Mouse (Mus musculus): ENCODE data around the gene Gtpbp1. TPM values are rescaled to one million over a fixed set of nuclear protein-coding genes. Genes with fewer than 3 reads are reported as not detected.

Gene Gtpbp1
- total RNA-seq, 2 experiments from 2014 or later: 20.4 to 21.7 TPM

DNA sequence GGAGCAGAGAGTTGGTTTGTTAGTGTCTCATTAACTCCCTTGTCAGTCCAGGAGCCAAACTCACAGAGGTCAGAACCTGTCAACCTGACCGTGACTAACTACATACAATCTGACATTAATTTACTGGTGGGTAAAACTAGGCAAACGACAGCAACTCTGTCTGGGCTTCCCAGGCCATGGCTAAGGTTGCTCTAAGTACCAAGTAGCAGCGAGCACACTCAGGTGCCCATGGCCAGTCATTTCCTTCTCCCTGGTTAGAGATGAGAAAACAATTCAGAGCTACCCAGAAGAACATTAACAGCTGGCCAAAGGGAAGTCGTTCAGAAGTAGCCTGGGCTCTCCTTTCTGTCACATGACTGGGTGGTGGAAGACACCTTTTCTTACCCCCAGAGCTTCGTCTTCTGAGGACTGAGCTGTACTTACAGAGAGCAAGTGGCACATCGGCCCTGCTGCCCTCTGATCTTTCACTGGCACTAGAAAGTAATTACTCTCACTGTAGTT lies 5.5 kb upstream of the Gtpbp1 start:
- DNase-seq: no peak

DNA sequence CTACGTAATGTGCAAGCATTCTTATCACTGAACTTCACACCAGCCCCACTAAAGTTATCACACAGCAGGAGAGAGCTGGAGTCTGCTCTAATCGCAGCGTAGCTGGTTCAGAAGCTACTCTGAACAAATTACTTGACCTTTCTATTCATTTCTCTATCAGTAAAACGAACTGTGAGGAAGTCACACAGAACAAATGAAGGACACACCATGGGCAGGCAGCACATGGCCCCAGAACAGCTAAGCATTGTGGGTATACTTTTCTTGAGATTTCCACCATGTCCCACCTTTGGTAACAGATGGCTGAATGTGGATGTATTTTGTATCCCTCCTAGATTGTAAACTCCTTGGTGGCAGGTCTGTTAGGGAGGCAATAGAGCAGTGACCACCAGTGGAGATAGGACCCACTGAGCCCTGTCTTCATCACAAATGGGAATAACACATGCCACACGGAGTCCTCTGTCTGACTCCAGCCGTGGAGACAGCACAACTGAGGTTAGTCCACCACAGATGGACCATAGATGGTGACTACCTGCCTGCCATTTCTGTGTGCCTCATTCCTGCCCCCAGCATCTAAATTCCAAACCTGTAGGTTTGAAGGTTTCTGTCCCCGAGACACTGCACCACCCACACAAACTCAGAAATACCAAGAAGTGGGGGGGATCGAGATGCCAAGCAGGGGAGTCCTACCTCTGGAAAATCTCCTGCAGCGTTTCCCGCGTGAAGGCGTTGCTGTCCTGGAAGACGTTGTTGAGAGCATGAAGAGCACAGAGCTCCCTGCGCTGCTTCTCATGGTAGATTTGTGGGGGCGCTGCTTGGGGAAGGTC lies 4.4 kb upstream of the Gtpbp1 start:
- no peak for DNase-seq

DNA sequence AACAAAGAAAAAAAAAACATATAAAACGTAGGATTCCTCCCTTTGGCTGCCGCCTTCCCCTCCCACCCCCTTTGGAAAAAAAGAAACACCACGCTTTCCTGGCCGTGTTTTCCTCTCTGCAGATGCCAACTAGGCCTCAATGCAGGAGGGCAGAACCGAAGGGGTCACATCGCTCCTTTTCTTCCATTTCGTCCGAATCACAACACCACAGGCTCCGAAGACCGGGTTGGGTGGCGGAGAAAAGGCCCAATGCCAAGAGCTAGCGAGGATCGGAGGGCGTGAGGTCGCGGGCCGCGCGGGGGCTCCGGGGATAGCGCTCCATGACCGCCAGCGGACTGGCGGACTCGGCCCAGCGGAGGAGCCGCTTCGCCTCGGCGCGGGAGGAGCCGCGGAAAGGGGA lies 3.5 kb upstream of the Gtpbp1 start:
- no peak for DNase-seq

DNA sequence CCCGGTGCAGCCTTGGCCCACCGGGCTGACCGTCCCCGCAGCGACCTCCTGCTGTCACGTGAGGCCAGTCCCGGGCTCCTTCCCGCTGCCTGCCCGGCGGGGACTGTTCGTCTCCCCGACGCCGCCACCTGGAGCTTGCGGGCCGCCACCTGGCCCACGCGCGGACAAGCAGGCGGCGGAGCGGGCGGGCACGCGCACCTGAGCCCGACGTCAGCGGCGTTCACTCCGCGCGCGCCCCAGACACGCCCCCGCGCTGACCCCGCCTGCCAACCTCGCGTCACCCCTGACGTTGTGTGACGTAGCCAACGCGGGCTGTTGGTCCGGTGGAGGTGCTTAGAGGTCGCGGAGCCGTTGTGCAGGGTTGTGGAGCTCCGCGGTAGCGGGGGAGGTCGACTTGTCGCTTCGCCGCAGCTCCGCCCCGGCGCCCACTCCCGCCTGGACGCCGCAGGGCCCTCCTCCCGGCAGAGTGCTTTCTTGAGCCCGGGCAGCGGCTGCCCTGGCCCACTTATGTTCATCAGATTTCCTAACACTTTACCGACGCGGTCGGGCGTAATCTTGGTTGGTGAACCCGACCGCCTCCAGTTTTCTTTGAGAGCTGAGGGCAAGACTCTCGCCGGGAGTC lies 2.9 kb upstream of the Gtpbp1 start, which contains the start of gene Josd1:
Josd1 (minus strand) TSS at position 274 of the 622 bp plus-strand sequence.
- DNase-seq: peak; percentile 95

DNA sequence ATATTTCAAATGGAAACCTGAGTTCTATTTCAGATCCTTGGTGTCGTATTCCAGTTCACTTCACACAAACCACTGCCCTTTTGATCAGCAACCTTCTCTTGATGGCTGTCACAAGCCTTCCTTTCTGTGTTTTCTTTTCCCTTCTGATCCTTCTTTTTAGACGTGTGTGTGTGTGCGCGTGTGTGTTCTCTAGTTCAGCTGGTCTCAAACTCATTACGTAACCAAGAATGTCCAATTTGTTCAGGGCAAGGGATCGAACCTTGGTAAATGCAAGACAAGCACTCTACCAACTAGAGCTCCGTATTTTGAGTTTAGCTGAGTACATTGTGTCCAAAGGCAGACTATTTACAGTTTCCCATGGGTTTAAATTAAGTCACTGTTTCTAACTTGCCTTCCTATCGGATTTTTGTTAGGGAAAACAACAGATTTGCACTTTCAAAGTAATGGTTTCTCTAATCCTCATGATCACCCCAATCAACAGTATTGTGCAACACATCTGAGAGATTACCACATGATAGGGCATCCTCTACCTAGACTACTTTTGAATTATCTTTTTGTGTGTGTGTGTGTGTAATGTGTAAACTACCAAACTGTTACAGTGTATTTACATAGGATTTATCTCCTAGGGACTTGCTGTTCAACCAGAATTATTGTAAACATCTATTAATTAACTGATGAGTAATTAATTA lies 2.2 kb upstream of the Gtpbp1 start:
- no peak for DNase-seq

DNA sequence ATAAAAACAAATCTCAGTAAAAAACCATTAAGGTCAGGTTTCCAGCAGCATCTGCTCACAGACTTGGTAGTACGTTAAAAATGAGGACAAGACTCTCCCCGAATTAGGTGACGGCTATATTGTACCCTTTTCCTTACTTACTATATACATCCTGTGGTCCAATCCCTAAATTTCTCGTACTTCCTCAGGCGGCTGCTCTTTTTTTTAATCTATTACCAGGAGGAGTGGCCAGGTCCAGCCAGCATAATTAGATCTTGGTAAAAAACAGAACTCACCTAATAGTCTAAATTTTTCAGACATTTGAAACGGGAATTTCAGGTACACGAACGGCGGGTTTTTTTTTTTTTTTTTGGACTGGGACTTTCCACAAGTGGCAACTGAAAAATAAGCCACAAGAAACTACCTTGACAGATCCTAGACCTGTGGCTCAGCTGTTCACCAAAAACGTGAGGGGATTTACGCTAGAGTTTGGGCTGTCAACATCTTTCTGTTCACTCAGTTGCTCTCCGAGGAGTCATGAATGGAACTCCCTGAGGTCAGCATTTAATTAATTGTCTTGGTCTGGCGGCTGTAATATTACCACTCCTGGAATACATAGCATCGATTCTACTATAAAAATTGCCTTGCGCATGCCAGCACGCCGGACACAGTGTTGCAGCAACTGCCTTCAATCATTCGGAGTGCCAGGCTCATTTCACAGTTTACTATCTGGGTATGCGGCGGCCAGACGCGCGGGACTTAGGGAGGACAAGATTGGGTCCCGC lies 801 bp upstream of the Gtpbp1 start:
- DNase-seq: no peak

DNA sequence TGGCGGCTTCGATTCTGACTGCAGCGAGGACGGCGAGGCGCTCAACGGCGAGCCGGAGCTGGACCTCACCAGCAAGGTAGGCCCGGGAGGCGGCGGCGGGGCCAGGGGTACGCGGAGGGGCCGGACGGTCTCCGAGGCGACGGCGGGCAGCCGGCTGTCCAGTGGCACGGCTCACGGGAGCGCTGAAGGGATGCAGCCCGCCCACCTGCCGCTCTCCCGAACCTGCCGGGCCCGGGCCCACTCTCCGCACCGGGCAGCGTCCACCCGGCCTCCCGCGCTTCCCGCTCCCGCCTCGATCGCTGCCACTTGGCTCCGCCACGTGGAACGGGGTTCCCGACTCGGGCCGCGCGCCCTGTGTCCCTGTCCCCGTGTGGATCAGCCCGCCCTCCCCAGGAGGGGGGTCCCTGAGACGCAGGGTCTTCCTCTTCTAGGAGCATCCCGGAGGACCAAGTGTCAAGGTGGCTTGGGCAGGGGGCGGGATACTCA lies 421 bp downstream of the Gtpbp1 start:
- DNase-seq: peak; percentile 53

DNA sequence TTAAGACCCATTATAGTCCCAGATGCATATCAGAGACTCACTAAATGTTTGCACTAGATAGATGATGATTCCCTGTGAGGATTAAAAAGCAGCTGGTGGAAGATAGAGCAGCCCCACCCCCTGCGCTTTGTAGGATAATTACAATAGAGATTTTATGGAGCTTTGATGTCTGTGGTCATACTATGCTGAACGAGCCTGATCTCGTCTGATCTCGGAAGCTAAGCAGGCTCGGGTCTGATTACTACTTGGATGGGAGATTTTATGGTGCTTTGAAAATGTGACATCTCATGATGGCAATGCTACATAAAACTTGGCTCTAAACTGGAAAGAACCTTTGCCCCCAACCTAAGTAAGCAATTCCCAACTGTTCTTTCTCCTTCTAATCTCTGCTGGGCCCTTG lies 1.7 kb downstream of the Gtpbp1 start:
- DNase-seq: no peak

DNA sequence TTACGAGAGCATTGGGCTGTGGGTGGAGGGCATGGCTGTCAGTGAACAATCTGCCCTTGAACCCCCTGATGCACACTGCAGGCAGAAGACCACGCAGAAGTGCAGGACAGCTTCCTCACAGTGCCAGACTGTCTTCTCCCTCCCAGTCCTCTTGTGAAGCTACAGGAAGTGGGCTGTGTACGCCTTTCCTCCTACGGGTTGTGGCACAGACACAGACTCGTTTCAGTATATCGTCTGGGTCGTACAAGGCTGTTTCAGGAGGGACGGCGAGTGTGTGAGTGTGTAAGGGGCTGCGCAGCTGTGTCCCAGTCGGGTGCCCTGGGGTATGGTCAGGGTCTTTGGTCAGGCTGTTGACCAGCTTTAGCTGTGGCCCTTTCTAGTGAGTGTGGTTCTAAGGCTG lies 3.1 kb downstream of the Gtpbp1 start:
- no peak for DNase-seq

DNA sequence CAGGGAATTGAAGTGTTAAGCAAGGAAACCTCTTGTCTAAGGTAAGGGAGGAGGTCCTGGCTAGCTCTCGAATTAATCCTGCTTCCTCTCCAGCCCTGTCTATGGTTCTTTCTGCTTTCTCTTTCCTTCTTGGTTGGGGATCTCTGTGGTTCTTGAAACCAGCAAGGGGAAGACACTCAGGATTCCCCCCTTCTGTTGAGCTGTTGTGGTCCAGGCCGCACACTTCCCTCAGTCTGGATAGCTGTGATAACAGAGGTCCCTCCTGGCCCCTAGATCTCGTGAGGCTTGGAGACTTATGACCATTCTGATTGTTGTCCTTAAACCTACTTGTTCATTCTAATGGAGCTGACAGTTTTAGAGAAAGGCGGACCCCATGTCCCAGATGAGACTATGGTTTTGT lies 3.9 kb downstream of the Gtpbp1 start:
- no peak for DNase-seq

DNA sequence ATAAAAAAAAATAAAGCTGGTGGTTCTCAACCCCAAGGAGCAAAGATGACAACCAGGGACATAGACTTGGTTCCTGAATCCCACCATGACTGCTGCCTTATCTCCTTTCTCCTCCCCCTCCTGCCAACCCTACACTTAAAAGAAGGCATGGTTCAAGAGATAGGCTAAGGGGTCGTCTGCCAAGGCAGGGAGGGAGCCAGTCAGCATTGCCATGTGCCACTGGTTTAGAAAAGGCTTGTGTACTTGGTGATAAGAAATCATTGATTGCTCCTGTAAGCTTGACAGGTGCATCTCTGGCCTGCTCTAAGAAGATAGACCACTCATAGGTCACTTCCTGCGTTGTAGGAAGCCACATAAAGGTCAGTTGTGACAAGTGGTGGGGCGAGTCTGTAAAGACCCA lies 4.9 kb downstream of the Gtpbp1 start:
- no peak for DNase-seq

DNA sequence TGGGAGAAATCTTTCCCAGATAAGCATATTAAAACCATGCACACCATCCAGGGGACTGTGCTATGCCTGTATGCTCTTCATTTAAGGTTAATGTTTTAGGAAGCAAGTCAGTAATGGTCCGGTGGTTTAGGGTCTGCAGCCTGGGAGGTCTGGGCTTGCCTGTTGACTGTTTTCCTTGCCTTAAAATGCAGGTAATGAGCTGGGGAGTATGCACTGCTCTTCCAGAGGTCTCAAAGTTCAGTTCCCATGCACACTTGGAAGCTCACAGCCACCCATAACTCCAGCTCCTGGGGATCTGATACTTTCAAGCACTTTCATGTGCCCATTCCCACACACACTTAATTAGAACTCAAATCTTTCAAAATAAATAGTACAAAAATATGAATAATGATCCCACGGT lies 5.9 kb downstream of the Gtpbp1 start:
- no peak for DNase-seq

DNA sequence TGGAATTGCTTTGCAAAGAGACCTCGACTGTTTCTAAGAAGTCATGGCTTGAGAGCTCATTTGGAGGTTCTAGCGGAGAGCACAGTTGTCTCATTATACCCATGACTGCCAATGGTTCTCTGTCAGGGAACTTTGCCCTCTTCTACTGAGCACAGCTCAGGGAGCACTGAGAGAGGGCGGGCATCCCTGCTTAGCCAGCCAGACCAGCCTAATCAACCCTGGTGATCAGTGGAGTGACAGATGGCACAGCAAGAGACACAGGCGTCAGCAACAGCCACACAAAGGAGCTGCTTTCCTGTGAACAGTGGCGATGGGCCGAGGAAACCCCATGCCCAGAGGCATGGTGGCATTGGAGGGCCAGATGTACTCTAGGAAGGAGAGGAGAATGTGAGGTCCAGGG lies 6.4 kb downstream of the Gtpbp1 start:
- DNase-seq: no peak

DNA sequence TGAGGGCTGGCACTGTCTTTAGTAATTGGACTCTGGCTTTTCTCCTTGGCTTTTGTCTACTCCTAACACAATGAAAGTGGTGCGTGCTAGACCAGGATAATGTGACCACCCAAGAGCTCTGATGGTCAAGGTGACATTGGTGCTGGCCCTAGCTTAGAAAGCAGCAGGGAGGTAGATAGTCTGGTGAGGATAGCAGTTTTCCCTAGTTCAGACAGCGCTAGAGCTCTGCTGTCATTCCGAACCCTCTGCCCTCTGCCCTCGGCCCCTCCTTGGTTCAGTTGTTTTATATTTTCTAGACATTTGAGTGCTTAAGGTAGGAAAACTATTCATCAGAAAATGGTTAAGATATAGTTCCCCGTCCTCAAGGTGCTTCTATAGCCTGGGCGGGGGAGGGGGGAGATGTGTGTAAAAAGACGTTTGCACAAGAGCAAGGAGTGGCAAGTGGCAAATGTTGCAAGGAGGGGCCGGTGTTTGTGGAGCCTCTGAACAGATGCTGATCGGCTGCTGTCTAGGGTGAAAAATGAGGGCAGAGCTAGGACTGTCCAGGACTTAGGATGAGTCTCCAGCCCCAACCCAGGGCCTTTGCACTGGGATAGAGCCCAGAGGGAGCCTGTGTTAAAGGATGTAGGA lies 7.0 kb downstream of the Gtpbp1 start:
- no peak for DNase-seq

DNA sequence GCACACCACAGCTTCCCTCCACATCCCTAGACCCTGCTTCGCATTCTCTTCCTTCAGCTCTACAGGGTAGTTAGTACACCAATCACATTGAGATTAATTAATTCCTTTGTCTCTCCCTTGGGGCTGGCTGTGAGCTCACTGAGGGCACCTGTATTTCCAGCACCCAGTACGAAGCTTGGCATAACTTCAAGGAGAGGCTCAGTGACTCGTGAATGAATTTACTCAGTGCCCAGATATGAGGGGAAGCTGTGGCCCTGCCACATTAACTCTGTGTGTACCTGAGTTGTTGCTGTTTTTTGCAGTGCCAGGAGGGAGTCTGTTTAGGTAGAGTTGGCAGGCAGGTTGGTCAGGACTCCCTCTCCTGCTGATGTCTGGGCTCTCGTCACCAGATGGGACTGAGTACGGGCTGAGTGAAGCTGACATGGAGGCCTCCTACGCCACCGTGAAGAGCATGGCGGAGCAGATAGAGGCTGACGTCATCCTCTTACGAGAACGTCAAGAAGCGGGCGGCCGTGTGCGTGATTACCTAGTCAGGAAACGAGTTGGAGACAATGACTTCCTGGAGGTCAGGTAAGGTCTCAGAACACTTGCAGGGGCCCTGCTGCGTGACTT lies 16.1 kb downstream of the Gtpbp1 start:
- DNase-seq: no peak

DNA sequence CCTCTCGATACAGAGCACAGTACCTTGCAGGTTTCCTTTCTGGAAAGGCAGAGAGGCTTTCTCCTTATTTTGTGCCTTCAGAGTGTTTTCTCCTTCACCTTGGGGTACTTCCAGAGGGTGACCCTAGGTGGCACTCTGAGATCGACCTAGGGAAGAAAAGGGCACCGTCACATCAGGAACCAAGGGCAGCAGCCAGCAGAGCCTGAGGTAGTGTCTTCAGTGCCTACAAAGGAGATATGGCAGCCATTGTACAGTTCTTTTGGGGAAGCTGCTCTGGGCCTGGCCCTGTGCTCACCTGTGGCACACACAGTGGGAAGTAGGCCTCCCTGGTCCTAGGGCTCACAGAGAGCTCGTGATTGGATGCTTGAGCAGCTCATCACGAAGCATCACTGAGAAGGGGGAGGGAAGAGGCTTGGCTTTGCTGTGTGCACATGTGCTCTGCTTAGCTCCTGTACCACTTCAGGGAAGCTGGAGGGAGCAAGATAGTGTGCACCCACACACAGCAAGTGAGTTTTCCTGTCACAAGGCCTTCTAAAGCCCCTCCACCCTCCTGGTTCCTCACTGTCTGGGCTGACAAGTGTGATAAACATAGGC lies 17.7 kb downstream of the Gtpbp1 start:
- no peak for DNase-seq

DNA sequence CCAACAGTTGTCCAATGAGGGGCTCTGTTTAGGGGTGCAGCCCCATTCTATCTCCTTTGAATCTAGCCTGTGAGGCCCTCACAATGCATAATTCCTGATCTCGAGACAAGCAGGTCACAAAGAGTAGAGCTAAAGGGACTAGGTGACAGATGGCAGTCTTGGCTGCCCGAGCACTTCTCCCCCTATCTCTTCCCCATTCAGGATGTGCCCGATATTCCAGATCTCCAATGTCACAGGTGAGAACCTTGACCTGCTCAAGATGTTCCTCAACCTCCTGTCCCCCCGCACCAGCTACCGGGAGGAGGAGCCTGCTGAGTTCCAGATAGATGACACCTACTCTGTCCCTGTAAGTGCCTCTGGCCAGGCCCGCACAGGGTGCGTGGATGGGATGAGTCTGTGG lies 25.0 kb downstream of the Gtpbp1 start:
- DNase-seq: no peak

DNA sequence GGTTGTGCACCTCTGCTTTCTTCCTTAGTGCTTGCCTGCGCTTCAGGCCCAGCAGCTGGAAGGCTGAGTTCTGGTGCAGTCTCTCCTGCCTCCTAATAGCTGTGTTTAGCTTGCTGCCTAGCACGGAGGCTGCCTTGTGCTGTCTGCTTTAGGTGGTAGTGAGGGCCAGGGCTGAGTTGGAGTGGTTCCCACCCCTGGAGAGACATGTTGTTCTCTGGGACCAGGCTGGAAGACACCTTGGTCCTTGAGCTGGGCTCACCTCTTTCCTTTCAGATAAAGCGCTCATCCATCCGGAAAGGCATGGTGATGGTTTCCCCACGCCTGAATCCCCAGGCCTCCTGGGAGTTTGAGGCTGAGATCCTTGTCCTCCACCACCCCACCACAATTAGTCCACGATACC lies 26.1 kb downstream of the Gtpbp1 start:
- DNase-seq: no peak

DNA sequence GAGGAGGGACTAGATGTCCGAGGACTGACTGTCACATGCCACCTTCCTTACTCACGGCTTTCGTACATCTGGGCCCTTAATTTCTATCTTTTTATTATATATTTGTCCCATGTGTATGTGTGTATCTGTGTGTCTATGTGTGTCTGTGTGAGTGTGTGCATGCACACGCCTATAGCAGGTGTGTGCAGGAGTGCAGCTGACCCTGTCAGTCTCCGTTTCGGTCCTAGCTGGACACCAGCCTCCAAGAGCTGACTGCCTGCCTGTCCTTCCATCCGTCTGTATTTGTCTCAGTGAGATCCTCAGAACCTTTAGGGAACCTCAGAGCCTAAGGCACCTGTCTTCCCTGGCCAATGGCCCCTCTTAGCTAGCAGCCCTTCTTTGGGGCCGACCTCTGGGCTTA lies 29.6 kb downstream of the Gtpbp1 start:
- DNase-seq: no peak

DNA sequence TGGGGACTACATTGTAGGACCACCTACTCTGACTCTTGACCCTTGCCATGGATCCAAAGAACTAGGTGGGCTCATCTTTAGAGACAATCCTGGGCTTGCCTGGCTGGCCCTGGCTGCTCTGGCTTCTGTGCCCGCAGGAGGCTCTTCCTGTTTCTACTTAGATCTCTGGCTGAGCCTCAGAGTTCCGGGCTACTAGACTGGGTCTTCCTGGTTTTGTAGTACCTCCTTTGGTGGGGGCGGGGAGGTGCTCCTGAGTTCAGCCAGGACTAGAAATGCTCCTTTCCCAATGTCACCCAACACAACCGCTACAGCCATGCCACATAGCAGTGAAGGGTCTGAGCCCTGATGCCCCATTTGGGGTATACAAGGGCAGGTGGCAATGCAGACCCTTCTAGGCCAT lies 30.2 kb downstream of the Gtpbp1 start:
- no peak for DNase-seq

DNA sequence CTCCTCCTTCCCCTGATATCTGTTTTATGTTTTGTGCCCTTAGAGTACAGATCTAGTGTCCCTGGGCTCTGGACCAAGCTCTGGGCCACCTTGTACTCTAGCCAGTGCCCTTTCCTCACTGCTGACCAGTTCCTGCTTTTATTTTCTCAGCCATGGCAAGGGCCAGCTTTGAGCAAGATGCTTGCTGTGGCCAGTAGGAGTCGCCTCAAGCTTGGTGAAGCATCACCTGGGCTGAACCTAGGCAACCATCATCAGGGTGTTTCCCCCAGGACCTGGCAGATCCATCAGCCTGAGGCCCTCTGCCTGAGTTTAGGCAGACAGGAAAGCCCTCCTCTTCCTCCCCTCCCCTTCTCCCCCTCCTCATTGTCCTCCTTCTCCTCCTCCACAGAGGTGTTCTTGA lies 32.8 kb downstream of the Gtpbp1 start:
- DNase-seq: peak; percentile 62

All from gastrocnemius, postnatal 25 days (tissue).